Mouse (Mus musculus) embryonic facial prominence, embryonic 11.5 days (tissue): ENCODE data around the gene Acsl5. TPM values are rescaled to one million over a fixed set of nuclear protein-coding genes. Genes with fewer than 3 reads are reported as not detected.

Experiments
- ATAC-seq: fragments of 200-750 bp; cut with Nextera tagmentation; replicated peaks from 2 replicates; pipeline ENCODE4 v1.8.0; 2017; ENCODE audit warnings: low read depth; ENCODE audit not compliant: insufficient number of reproducible peaks, low FRiP score, low TSS enrichment
- DNase-seq: peaks from one replicate; pipeline ENCODE4 v3.0.0-alpha.2; 2015; ENCODE audit warnings: low spot score
- H3K27ac ChIP-seq: fragments of 300-500 bp; sonication (generic); replicated peaks from 2 replicates; pipeline ENCODE4 v1.5.1; 2014; ENCODE audit warnings: mild to moderate bottlenecking, low read depth, low read length, control low read depth
- H3K27me3 ChIP-seq: fragments of 300-500 bp; sonication (generic); 2 replicates; pipeline ENCODE4 v1.6.1; 2014; ENCODE audit warnings: mild to moderate bottlenecking, low read length, moderate library complexity, mixed read lengths; ENCODE audit not compliant: control insufficient read depth, insufficient read depth
- H3K36me3 ChIP-seq: fragments of 300-500 bp; sonication (generic); replicated peaks from 2 replicates; pipeline ENCODE4 v1.6.1; 2014; ENCODE audit warnings: low read depth, mild to moderate bottlenecking, low read length, moderate library complexity, mixed read lengths; ENCODE audit not compliant: control insufficient read depth, insufficient read depth
- H3K4me1 ChIP-seq: fragments of 300-500 bp; sonication (generic); 2 replicates; pipeline ENCODE4 v1.6.1; 2014; ENCODE audit warnings: low read length, mixed read lengths; ENCODE audit not compliant: control insufficient read depth, insufficient read depth
- H3K4me2 ChIP-seq: fragments of 300-500 bp; sonication (generic); 2 replicates; pipeline ENCODE4 v1.6.1; 2014; ENCODE audit warnings: low read depth, mild to moderate bottlenecking, control low read depth, low read length, moderate library complexity
- H3K4me3 ChIP-seq: fragments of 300-500 bp; sonication (generic); 2 replicates; pipeline ENCODE4 v1.5.1; 2014; ENCODE audit warnings: low read depth, low read length, control low read depth
- H3K9ac ChIP-seq: fragments of 300-500 bp; sonication (generic); replicated peaks from 2 replicates; pipeline ENCODE4 v1.6.1; 2014; ENCODE audit warnings: mild to moderate bottlenecking, control low read depth, low read length
- H3K9me3 ChIP-seq: fragments of 300-500 bp; sonication (generic); replicated peaks from 2 replicates; pipeline ENCODE4 v1.6.1; 2016; ENCODE audit warnings: mild to moderate bottlenecking, low read length, inconsistent platforms, mixed read lengths; ENCODE audit not compliant: control insufficient read depth
- WGBS: fragments of 180-500 bp; shearing (Covaris S2); extraction: QIAGEN DNeasy Blood & Tissue Kit; methylation state at CpG from one replicate; pipeline ENCODE4 v1.1.7; 2014; 5-methylcytosine and 5-hydroxymethylcytosine counted together
- polyA plus RNA-seq: library from polyadenylated mRNA; unstranded; fragments of >200 nt; fragmentation: Nextera tagmentation; extraction: Ambion mirVana; gene quantifications from 2 replicates; pipeline ENCODE4 v1.2.1, GENCODE M21; 2014

The Acsl5 gene
- polyA plus RNA-seq, 1 experiment from 2014 or later: 30.0 TPM

DNA sequence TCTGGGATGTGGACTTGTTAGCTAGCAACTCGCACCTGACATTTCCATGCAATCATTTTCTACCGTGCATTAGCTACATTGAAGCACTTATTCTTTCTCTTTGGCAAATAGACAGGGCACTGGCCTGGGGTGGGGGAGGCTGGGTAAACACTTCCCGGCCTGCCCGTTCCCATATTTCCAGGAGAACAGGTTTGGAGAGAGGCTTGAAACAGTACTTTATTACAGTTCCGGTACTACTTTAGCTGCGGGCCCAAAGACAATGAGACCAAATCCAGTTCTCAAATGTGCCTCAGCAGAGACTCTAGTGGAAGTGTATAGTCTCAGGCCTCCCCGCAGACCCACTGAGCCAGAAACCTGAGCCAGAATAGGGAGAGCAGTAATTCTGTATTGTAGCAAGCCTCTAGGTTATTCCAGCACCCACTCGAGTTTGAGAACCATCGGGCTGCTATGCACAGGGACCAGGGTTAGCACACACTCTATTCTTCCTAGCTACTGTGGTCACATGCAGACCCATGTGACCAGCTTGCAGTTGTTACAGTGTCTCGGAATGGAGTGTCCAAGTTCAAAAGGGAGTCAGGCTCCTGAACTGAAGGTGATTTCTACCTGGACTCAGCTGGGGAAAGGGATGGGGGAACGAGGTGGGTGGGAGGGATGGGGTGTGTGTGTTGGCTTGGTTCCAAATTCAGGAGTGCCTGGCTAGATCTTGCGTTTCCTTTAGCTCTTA lies 38.0 kb upstream of the Acsl5 start:
- ATAC-seq (no peak), DNase-seq (no peak)
- H3K9me3 ChIP-seq: no peaks in the 10 kb centered on the region
- 84% methylated on average over 12 of the region's 12 CpGs for WGBS
- H3K4me2 ChIP-seq: no peak overlapping the region
- no peak overlapping the region for H3K27ac ChIP-seq
- H3K4me3 ChIP-seq: no peak overlapping the region
- H3K36me3 ChIP-seq: no peaks in the 10 kb centered on the region
- H3K27me3 ChIP-seq: no peaks in the 10 kb centered on the region
- no peak overlapping the region for H3K9ac ChIP-seq
- no peaks in the 10 kb centered on the region; the same call in 1 of the 2 replicates for H3K4me1 ChIP-seq

GRCm38 (mm10) chr19:55216876-55217275 lies 34.9 kb upstream of the Acsl5 start:
- H3K4me3 ChIP-seq: no peak overlapping the region
- H3K9ac ChIP-seq: no peak overlapping the region
- DNase-seq (no peak), ATAC-seq (no peak)
- no peak overlapping the region for H3K4me2 ChIP-seq
- no peaks in the 10 kb centered on the region for H3K27me3 ChIP-seq
- no peaks in the 10 kb centered on the region for H3K36me3 ChIP-seq
- H3K4me1 ChIP-seq: no peaks in the 10 kb centered on the region; the same call in 1 of the 2 replicates
- no peaks in the 10 kb centered on the region for H3K9me3 ChIP-seq
- WGBS: 93% methylated on average over 4 of the region's 4 CpGs
- no peak overlapping the region for H3K27ac ChIP-seq

DNA sequence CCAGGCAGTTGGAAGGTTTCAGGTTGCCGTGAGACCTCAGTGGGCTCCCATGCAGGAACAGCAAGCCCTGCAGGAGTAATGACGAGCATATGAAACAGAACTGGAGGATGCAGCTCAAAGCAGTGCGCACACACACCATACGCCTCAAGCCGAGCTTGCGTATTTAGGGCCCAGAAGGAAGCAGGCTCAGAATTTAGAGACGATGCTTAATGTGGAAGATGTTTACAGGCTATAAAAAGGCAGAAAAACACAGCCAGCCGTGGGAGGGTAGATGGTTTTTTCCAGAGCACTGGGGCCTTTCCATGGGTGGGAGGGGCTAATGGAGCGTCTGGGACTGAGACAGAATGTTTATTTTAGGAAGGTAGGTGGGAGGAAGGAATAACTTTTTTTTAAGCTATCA lies 34.4 kb upstream of the Acsl5 start:
- no peaks in the 10 kb centered on the region for H3K36me3 ChIP-seq
- H3K4me2 ChIP-seq: no peak overlapping the region
- no peaks in the 10 kb centered on the region for H3K9me3 ChIP-seq
- no peaks in the 10 kb centered on the region for H3K27me3 ChIP-seq
- no peak overlapping the region for H3K9ac ChIP-seq
- H3K4me1 ChIP-seq: no peaks in the 10 kb centered on the region; the same call in 1 of the 2 replicates
- DNase-seq (no peak), ATAC-seq (no peak)
- H3K4me3 ChIP-seq: no peak overlapping the region
- no peak overlapping the region for H3K27ac ChIP-seq
- WGBS: 72% methylated on average over 9 of the region's 9 CpGs

DNA sequence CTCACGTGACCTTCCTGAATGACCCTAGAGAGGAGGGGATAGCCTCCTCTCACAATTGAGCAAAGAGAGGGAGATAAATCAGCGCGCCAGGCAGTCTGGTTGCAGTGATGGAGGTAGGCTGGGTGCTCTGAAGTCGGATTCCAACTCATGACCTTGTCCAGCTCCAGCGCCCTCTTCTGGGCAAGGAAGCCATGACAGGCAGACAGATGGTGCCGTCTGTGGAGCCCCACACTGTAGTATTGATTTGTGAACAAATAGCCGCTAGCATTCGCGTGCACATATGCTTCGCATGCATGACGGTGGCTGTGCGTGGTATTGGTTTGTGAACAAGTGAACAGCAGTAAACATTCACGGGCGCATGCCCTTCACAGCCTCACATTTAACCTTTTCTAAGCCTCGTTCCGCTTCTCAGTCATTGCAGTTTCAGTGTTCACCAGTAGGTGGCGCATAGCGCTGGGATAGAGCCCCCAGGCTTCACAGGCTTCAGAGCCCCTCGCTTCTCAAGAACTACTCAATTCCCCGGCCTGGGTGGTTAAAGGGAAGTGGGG lies 33.5 kb upstream of the Acsl5 start:
- 3% methylated on average over 20 of the region's 20 CpGs for WGBS

DNA sequence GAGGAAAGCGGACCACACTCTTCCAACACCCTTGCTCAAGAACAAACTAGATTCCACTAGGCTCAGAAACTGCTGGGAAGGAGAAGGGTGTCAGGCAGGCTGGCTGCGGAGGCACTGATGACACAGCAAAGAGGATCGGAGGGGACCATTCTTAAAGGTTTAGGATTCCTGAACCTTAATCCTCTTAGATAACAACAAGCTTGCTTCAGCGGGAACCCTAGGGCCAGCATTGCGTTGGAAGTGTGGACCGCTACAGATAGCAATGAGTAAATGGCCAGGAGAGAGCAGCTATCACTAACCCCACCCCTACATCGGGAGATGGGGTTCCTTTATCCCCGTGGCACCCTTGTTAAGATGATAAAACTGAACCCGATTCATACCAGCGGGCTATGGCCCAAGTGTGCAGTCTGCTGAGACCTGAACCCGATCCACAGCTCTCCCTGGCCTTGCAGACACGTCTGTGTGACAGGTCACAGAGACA lies 33.0 kb upstream of the Acsl5 start:
- H3K9me3 ChIP-seq: no peaks in the 10 kb centered on the region
- H3K27me3 ChIP-seq: no peaks in the 10 kb centered on the region
- DNase-seq: no peak
- WGBS: 14% methylated on average over 12 of the region's 12 CpGs
- no peaks in the 10 kb centered on the region; the same call in 1 of the 2 replicates for H3K4me1 ChIP-seq
- H3K27ac ChIP-seq: no peak overlapping the region
- peak overlapping the region; percentile 15; the same call in 1 of the 2 replicates for H3K4me3 ChIP-seq
- peak overlapping the region; percentile 35 for H3K4me2 ChIP-seq
- ATAC-seq: 0 out of 2 replicates have a peak, but pooled peaks have one; percentile 8
- no peaks in the 10 kb centered on the region for H3K36me3 ChIP-seq
- peak overlapping the region; percentile 26 for H3K9ac ChIP-seq

More for the DNA sequence above, 33.5 kb upstream of the Acsl5 start:
- Histone ChIP-seq H3K27me3 (no peaks in the 10 kb centered on the region), H3K4me2 (peak overlapping the region; percentile 35), H3K4me1 (no peaks in the 10 kb centered on the region; the same call in 1 of the 2 replicates), H3K27ac (no peak overlapping the region), H3K4me3 (peak overlapping the region; percentile 15; the same call in 1 of the 2 replicates), H3K9ac (peak overlapping the region; percentile 26), H3K36me3 (no peaks in the 10 kb centered on the region), H3K9me3 (no peaks in the 10 kb centered on the region)
- DNase-seq: peak; percentile 94
- peak; percentile 75 for ATAC-seq

- Histone ChIP-seq H3K36me3 (no peaks in the 10 kb centered on the region), H3K4me2 (no peak overlapping the region), H3K9me3 (no peaks in the 10 kb centered on the region), H3K4me3 (no peak overlapping the region), H3K9ac (no peak overlapping the region), H3K27ac (no peak overlapping the region), H3K27me3 (no peaks in the 10 kb centered on the region), H3K4me1 (no peaks in the 10 kb centered on the region; the same call in 1 of the 2 replicates)
- 76% methylated on average over 8 of the region's 8 CpGs for WGBS
- ATAC-seq: no peak
- no peak for DNase-seq
Measured at GRCm38 (mm10) chr19:55219359-55219758, 32.4 kb upstream of the Acsl5 start.

DNA sequence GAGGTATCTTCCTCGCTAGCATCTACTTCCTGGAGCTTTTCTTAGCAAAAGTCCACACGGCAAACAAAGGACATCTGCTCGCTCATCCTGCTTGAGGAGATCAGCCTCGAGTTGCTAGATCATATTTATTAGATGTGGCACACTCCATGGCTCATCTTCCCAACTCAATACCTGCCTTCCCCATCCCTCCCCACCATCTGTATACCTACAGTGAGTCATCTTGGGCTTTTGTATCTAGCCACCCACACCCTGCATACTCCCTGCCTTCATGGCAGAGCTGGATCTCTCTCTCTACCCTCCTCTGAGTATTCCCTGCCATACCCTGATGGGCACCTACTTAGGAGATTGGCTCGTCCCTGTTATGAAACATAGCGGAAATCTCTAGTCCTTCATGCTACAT lies 30.5 kb upstream of the Acsl5 start:
- Histone ChIP-seq H3K9ac (no peak overlapping the region), H3K9me3 (no peaks in the 10 kb centered on the region), H3K27me3 (no peaks in the 10 kb centered on the region), H3K36me3 (no peaks in the 10 kb centered on the region), H3K4me3 (no peak overlapping the region), H3K4me1 (no peaks in the 10 kb centered on the region; the same call in 1 of the 2 replicates), H3K4me2 (no peak overlapping the region), H3K27ac (no peak overlapping the region)
- ATAC-seq (no peak), DNase-seq (no peak)
- 84% methylated on average over 6 of the region's 6 CpGs for WGBS

- ATAC-seq (no peak), DNase-seq (no peak)
- Histone ChIP-seq H3K4me1 (no peaks in the 10 kb centered on the region; the same call in 1 of the 2 replicates), H3K27me3 (no peaks in the 10 kb centered on the region), H3K4me2 (no peak overlapping the region), H3K4me3 (no peak overlapping the region), H3K9me3 (no peaks in the 10 kb centered on the region), H3K36me3 (no peaks in the 10 kb centered on the region), H3K9ac (no peak overlapping the region), H3K27ac (no peak overlapping the region)
- 88% methylated on average over 9 of the region's 9 CpGs for WGBS
Measured at GRCm38 (mm10) chr19:55222268-55222667, 29.5 kb upstream of the Acsl5 start.
